Mouse (Mus musculus) spleen, postnatal 4 days (tissue): Measurements from ENCODE around the gene Cnp.
"Not testable (repeated sequence)": the region's sequence is repeated elsewhere in the genome, so short reads cannot be mapped to it uniquely, and the experiment has no call there.

Source experiments
- DNase-seq, 2 experiments: peaks; one replicate each; pipeline ENCODE4 v3.0.0; 2022; ENCODE audit warnings: low spot score in 2 of 2

The Cnp gene

DNA sequence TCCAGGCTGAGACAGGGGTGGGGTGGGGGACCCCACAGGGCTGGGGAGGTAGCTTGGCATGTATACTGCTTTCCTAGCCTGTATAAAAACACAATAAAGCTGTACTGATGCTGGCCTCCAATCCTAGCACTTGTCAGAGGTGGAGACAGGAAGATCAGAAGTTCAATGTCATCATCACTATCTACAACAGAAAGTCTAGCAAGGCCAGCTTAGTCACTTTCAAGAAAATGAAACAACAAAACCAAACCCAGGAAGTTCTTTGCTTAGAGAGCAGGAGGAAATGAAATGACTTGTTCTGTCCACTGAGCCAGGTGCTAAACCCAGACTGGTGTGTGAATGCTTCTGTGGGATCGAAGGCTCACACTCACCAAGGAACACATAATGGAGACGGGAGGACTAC, 13.8 kb downstream of the Cnp start:
- no peak for DNase-seq

GRCm38 (mm10) chr11:100592346-100593046, 17.8 kb downstream of the Cnp start:
- DNase-seq, result no peak

DNA sequence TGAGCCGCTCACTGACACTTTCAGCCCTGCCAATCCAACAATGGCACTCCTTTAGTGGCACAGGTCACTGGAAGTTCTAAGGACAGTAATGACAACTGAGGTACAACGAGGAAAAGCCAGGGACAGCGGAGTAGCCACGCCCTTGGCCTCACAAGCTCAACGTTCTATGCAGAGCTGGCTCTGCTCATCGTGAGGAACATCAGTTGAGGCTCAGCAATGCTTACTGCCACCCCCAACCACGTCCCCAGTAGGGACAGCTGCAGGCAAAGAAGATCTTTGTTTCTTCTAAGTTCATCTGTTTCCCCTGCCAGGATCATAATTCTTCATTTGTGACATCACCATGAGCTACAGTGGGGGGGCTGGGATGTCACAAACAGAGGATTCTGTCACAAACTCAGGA, 19.9 kb downstream of the Cnp start:
- DNase-seq, result no peak

GRCm38 (mm10) chr11:100595533-100595932, 20.8 kb downstream of the Cnp start:
- no peak for DNase-seq

GRCm38 (mm10) chr11:100598074-100598473, 23.4 kb downstream of the Cnp start:
- no peak for DNase-seq

DNA sequence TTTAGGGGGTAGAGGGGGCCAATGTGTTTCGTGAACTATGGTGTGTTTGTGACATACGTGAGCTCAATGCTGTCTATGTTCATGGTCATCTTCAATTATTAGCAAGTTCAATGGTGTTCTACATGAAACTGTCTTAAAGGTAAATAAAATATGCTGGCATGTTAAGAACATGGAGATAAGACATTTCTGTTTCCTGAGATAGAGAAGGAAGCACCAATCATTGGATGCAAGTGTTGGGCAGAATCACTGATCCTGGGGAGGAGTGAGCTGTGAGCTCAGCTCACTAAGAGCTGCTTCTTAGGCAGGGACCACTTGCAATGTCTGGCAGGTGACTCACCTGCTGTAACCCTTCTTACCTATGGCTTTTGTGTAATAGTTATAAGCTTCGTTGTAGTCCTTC, 26.7 kb downstream of the Cnp start:
- no peak for DNase-seq

DNA sequence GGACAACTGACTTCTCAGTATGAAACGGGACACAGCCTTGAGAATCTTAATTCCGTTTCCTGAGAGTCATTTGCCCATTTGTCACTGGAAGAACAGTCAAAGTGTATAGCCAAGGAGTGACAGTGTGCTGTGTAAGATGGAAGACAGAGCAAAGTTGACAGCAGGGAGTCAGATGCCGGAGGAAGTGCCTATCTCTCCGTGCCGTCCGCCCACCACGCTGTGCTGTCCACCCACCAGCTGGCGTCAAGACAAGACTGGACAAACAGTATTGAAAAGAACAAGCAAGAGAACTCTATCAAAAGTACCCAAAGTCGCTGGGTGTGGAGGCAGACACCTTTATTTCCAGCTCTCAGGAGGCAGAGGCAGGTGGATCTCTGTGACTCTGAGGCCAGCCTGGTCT, 28.5 kb downstream of the Cnp start:
- no peak for DNase-seq

DNA sequence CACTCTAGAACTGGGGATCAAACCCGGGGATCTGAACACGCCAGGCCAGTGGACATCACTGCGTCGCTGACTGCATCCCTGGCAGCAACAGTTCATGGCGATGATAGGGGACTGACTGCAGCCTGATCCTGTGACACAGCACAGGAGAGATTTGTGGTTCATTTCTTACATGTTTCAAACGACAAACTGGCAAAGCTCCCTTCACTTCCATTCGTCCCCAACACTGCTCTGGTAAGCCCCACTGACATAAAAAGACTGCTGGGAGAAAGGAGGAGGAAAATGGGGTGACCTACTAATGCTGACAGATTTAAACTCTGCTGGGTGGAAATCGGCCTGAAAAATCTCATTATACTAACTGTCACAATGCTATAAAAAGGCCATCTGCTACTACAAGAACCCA, 29.1 kb downstream of the Cnp start:
- no peak for DNase-seq

DNA sequence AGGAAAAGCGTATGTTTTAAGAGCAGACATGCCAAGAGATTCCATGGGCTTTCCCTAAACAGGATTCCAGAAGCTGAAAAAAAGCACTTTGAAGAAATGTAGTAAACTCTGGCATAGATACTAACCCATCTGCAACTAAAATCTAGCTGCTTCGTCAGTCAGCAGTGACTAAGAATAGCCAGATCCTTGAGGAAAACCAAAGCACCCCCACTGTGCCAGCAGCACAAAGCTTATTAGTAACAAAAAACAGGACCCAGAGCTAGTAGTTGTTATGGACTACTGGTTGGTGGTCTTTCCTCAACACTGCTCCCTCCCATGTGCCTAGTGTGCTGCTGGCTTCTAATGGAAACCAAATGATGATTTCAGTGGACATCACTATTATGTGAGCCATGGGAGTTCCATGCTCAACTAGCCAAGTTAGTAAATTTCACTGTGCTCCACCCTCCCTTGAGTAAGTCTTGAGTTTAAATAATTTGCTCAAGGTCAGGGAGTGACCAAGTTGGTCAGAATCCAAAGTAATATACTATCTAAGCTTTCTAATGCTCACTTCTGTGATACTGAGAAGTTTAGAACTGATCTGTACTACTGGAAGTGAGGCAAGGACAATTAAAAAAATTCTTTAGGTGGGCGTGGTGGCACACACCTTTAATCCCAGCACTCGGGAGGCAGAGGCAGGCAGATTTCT, 29.8 kb downstream of the Cnp start:
- no peak for DNase-seq

- DNase-seq, result no peak
Observed at GRCm38 (mm10) chr11:100605451-100605850, 30.7 kb downstream of the Cnp start.

DNA sequence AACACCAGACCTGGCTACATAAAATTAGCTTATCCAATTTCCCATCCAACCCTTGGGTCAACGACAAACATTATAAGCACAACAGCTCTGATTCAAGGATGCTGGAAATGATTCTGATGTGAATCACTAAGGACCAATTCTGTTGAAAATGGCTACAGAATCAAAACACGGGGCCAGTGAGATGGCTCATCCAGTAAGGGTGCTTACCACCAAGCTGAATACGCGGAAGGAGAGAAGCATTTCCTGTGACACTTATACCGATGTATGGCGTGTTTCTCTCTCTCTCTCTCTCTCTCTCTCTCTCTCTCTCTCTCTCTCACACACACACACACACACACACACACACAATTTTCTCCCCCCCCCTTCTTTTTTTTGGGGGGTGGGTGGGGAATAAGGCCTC, 32.4 kb downstream of the Cnp start:
- DNase-seq, result no peak

- DNase-seq, result no peak
Observed at GRCm38 (mm10) chr11:100608796-100609195, 34.1 kb downstream of the Cnp start.

GRCm38 (mm10) chr11:100609355-100609996, 34.8 kb downstream of the Cnp start:
- no peak for DNase-seq

DNA sequence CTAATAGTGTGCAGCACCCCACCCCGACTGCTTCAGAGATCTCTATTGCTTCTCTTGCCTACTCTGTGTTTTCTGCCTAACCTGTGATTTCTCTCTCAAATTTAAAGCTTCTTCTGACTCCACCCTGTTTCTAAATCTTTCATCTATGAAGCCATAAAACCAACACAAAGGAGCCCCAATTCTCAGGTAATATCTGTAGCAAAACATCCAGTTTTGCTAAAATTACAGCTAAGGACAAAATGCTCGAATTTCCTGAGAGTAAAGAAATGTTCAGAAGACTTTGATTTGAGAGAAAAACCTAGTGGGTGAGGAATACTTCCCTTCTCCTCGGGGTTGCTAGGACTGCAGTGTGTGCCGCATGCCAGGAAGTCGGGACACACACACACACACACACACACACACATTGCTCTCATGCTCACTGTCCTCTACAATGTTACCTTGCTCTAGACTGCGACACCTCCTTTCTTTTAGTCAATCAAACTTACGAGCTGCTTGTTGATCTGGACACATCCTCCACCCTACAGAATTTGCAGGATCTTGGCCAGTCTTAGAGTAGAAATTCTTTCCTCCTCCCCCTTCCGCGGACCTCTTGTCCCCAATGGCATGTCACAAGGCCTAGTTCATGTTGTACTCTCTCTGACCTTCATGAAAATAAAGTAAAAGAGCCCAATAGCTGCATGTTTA, 35.4 kb downstream of the Cnp start:
- no peak for DNase-seq

GRCm38 (mm10) chr11:100611627-100612026, 36.9 kb downstream of the Cnp start:
- no peak for DNase-seq

DNA sequence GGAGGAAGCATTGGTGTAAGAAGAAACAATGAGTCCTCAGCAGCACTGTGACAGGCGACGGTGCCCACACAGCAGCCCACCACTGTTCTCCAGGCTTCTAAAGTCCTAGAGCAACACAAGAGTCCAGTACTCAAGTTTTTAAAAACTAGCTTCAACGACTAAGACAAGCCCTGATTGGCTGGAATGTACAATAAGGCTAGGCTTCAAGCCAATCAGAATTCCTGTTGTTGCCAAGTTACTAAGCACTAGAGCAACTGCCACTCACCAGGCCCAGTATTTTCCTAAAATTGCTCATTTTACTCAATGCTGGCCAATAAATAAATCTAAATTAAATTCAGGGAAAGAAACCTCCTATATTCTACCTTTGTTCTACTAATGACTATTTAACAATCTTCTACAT, 38.5 kb downstream of the Cnp start:
- DNase-seq, result no peak

GRCm38 (mm10) chr11:100616332-100616731, 41.6 kb downstream of the Cnp start:
- no peak for DNase-seq

DNA sequence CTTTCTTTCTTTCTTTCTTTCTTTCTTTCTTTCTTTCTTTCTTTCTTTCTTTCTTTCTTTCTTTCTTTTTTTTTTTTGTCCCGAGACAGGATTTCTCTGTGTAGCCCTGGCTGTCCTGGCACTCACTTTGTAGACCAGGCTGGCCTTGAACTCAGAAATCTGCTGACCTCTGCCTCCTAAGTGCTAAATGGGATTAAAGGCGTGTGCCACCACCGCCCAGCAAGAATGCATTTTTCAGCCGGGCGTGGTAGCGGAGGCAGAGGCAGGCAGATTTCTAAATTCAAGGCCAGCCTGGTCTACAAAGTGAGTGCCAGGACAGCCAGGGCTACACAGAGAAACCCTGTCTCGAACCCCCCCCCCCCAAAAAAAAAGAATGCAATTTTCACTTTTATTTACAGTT, 42.1 kb downstream of the Cnp start:
- DNase-seq, result not testable (repeated sequence)

GRCm38 (mm10) chr11:100617480-100617879, 42.8 kb downstream of the Cnp start:
- DNase-seq, result no peak

- DNase-seq, result peak; percentile 69 to 86
Observed at GRCm38 (mm10) chr11:100618761-100619484, 44.2 kb downstream of the Cnp start, which contains the start of gene Nkiras2. Nkiras2 (plus strand) TSS chr11:100619244.

DNA sequence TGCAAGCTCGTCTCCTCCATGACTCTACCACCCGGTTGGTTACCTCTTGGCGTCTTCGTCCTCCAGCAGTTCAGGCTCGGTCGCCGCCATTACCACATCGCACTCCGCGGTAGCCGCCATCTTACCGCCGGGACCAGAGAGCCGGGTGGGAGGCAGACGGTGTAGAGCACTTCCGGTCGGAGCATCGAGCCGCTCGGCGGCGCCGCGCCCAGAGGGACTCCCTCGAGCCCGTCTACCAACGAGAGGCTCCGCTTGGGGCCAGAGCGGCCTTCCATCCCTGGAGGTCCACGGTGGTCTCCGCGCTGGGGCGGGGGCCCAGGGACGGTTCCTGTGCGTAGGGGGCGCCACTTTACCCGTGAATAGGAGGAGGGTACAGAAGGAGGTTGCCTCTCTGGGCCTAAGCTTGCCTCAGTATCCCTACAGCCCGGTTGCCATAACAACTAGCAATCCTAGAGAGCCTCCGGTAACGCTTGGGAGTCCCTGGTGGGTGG, 44.8 kb downstream of the Cnp start:
- peak; percentile 95 to 97 for DNase-seq

DNA sequence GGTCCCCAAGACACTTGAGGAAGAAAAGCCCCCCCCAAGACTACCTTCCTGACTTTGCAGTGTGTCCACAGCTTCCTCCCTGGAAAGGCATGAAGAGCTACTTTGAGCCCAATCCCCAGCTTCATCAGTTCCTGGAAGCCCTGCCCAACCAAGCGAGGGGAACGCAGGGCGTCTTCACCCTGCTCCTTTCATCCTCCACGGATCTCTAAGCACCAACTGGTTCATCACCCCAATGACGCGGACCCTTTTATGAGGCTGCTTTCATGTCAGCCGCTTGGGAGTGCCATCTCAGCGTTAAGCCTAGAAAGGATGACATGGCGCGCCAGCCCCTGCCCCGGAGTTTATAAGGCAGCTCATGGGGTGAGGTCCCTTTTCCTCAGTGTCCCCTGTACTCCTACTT, 45.3 kb downstream of the Cnp start, which contains the start of gene Dnajc7:
Dnajc7 (minus strand) TSS at position 187 of the 400 bp plus-strand sequence.
- DNase-seq, result no peak
